25 mouse cellular contexts compared by ENCODE assay signal in genomic region chr10:99178118-99178517, GRCm38 (mm10). TPM values are rescaled to one million over a fixed set of nuclear protein-coding genes. Genes with fewer than 3 reads are reported as not detected.
DNase-seq lines count a peak whose midpoint lies in the region; ATAC-seq and TF ChIP-seq lines count a peak whose summit lies in the region.
"Had no signal": no experiment of that assay in that cellular context is flagged by ENCODE, and none has a peak within 500 bp of the region (broad histone marks: within the 10 kb centered on the region; RNA-seq: fewer than 3 reads in every experiment).

No protein-coding gene starts in this region.

- ATAC-seq in CD4-positive, CD25-positive, alpha-beta regulatory T cell, adult 4 months, result no peak

- no peak overlapping the region for H3K4me3 ChIP-seq in left cerebral cortex, adult 2 months
- H3K4me3 ChIP-seq in CH12.LX (replicated peaks in 1 of 3; ENCODE audit: low read depth in 2 of 3, low read length in 2 of 3, poor library complexity in 1 of 3), result no peak overlapping the region
- H3K4me3 ChIP-seq in cerebellum, adult 2 months (replicated peaks; ENCODE audit: insufficient read depth, low read depth, low read length), result no peak overlapping the region
- H3K4me3 ChIP-seq: embryonic facial prominence, embryonic 15.5 days; heart, embryonic 13.5 days; limb, embryonic 12.5 days; lung, embryonic 15.5 days; megakaryocyte, embryonic 14.5 days; neural tube, embryonic 13.5 days had no signal

- peak; percentile 44 for DNase-seq in CD4-positive, CD25-positive, alpha-beta regulatory T cell, adult 2 months (ENCODE audit: low read depth, low spot score)
- DNase-seq in left cerebral cortex, adult 2 months (ENCODE audit: extremely low spot score in 1 of 2, low spot score in 2 of 2), result no peak
- DNase-seq in left cerebral cortex, postnatal 36 days (ENCODE audit: low spot score in 2 of 2), result no peak
- DNase-seq in CH12.LX (ENCODE audit: extremely low read depth) (no peak), ZHBTc4 (ENCODE audit: low read depth, low spot score) (peak; percentile 37)
- DNase-seq in cerebellum, adult 2 months, result no peak
- DNase-seq in c-Kit-positive CD71-positive TER-119-positive erythroid progenitor cells, embryonic 14.5 days (ENCODE audit: low spot score), result no peak
- DNase-seq: cerebellum, adult 8-10 months; gastrocnemius, postnatal 36 days; kidney, postnatal 4 days; layer of hippocampus, postnatal 36 days; right cerebral cortex, postnatal 25 days; thymus, adult 2 months had no signal

- TF ChIP-seq POLR2A in CH12.LX (IDR thresholded peaks at IDR 0.05; ENCODE audit: low read depth, low read length), result no peak
- TF ChIP-seq POLR2A in cerebellum, adult 2 months (IDR thresholded peaks at IDR 0.05; ENCODE audit: borderline replicate concordance, insufficient read depth, low read length), result no peak

- H3K4me2 ChIP-seq in CH12.LX (ENCODE audit: insufficient read depth, low read depth, poor library complexity, severe bottlenecking), result no peak overlapping the region
- H3K4me2 ChIP-seq: embryonic facial prominence, embryonic 15.5 days; heart, embryonic 13.5 days; limb, embryonic 12.5 days; lung, embryonic 15.5 days; neural tube, embryonic 13.5 days had no signal

- H3K4me1 ChIP-seq in CH12.LX (ENCODE audit: control insufficient read depth in 1 of 2, insufficient read depth in 2 of 2), result peaks cover 6 to 13% of the 10 kb centered on the region in 2 experiments; a peak in 3 of 4 replicates
- no peaks in the 10 kb centered on the region for H3K4me1 ChIP-seq in cerebellum, adult 2 months (ENCODE audit: control insufficient read depth, insufficient read depth, low read length)
- H3K4me1 ChIP-seq: embryonic facial prominence, embryonic 15.5 days; neural tube, embryonic 13.5 days had no signal

- dilution Hi-C loops in CH12.LX (cut with MboI; ENCODE audit: extremely low pct_ligation_motif_present, extremely low pct_unique_long_range_greater_than_20kb, low sequenced_read_pairs), result no loop called here

- peak; percentile 18 for TF ChIP-seq RAD21 in CH12.LX (IDR thresholded peaks at IDR 0.05; ENCODE audit: low read depth, low read length)

- H3K9me3 ChIP-seq in CH12.LX (replicated peaks; ENCODE audit: low read length), result no peaks in the 10 kb centered on the region
- H3K9me3 ChIP-seq: embryonic facial prominence, embryonic 15.5 days; heart, embryonic 13.5 days; lung, embryonic 15.5 days; megakaryocyte, embryonic 14.5 days; neural tube, embryonic 13.5 days had no signal

- no peak overlapping the region for H3K9ac ChIP-seq in CH12.LX (ENCODE audit: insufficient read depth, low read depth)
- H3K9ac ChIP-seq: embryonic facial prominence, embryonic 15.5 days; heart, embryonic 13.5 days; limb, embryonic 12.5 days; lung, embryonic 15.5 days; neural tube, embryonic 13.5 days had no signal

- intact Hi-C loops in left cerebral cortex, adult 2 months (cut with DNase I), result no loop called here
- intact Hi-C loops in left cerebral cortex, postnatal 36 days (cut with DNase I), result no loop called here

- TF ChIP-seq CTCF in left cerebral cortex, adult 2 months (IDR thresholded peaks at IDR 0.05), result peak; percentile 35
- peak in 1 of 2 experiments; percentile 43; a peak in 2 of 4 replicates for TF ChIP-seq CTCF in CH12.LX (conservative IDR thresholded peaks at IDR 0.05 in 1 of 2, IDR thresholded peaks at IDR 0.05 in 1 of 2; ENCODE audit: low read depth in 2 of 2, low read length in 2 of 2)
- TF ChIP-seq CTCF in cerebellum, adult 2 months (IDR thresholded peaks at IDR 0.05; ENCODE audit: borderline replicate concordance, insufficient read depth, low read depth, low read length), result no peak

- TF ChIP-seq EP300 in CH12.LX (IDR thresholded peaks at IDR 0.05; ENCODE audit: low read length), result no peak

- no peaks in the 10 kb centered on the region for H3K79me2 ChIP-seq in CH12.LX (replicated peaks; ENCODE audit: control insufficient read depth, extremely low read depth, insufficient read depth, poor library complexity, severe bottlenecking)

- H3K36me3 ChIP-seq in CH12.LX (replicated peaks in 1 of 2; ENCODE audit: control insufficient read depth in 1 of 2, insufficient read depth in 1 of 2, low read length in 1 of 2), result peaks cover 0 to 19% of the 10 kb centered on the region in 2 experiments
- H3K36me3 ChIP-seq: embryonic facial prominence, embryonic 15.5 days; heart, embryonic 13.5 days; lung, embryonic 15.5 days had no signal

- H3K27me3 ChIP-seq in CH12.LX (replicated peaks), result no peaks in the 10 kb centered on the region
- no peaks in the 10 kb centered on the region for H3K27me3 ChIP-seq in cerebellum, adult 2 months (ENCODE audit: control insufficient read depth, insufficient read depth, low read length)
- H3K27me3 ChIP-seq: embryonic facial prominence, embryonic 15.5 days; heart, embryonic 13.5 days; limb, embryonic 12.5 days; lung, embryonic 15.5 days; megakaryocyte, embryonic 14.5 days; neural tube, embryonic 13.5 days had no signal

- 100% methylated on average over 2 of the region's 2 CpGs for WGBS in cerebellum, adult 2 months

- in situ Hi-C loops in CH12.LX (cut with MboI; ENCODE audit: low pct_ligation_motif_present, low pct_unique_long_range_greater_than_20kb, low sequenced_read_pairs), result loop anchor here (25.0 kb wide), 1 partner anchor 284 kb away; no protein-coding TSS in a partner anchor

- no peak overlapping the region for H3K27ac ChIP-seq in left cerebral cortex, adult 2 months
- H3K27ac ChIP-seq in CH12.LX (ENCODE audit: insufficient read depth, low read depth), result no peak overlapping the region
- H3K27ac ChIP-seq in cerebellum, adult 2 months (ENCODE audit: insufficient read depth, low read length), result no peak overlapping the region
- H3K27ac ChIP-seq: embryonic facial prominence, embryonic 15.5 days; heart, embryonic 13.5 days; limb, embryonic 12.5 days; lung, embryonic 15.5 days; neural tube, embryonic 13.5 days had no signal

TF ChIP-seq in CH12.LX, 34 proteins besides CTCF, POLR2A, EP300 and RAD21:
- TF ChIP-seq RCOR1 (conservative IDR thresholded peaks at IDR 0.05; ENCODE audit: low read depth, low read length) (no peak), SMC3 (IDR thresholded peaks at IDR 0.05; ENCODE audit: low read depth, low read length) (peak; percentile 38; the same call in 1 of the 2 replicates)
TF ChIP-seq in CH12.LX: peak in this region for 1.

RNA-seq across cellular contexts. Expression of gene Phxr2, which starts 52.0 kb away (rescaled TPM):
- under 1 TPM in 1 of 2 experiments, not detected in 1; 0.47 TPM for polyA plus RNA-seq in CD4-positive, CD25-positive, alpha-beta regulatory T cell, adult 4 months (2017; shearing (Covaris generic))
- not detected for total RNA-seq in left cerebral cortex, adult 2 months (2021)
- total RNA-seq in left cerebral cortex, postnatal 36 days (2021), result not detected
- total RNA-seq in CH12.LX (2012; rRNA removed), result not detected in 2 replicates
- not detected in 2 replicates for total RNA-seq in CH12.LX (2014; rRNA removed)
- not detected in 2 replicates for polyA plus RNA-seq in CH12.LX (2012; ENCODE audit: insufficient read length, low read depth)
- polyA plus RNA-seq in cerebellum, adult 2 months (2012; rRNA removed), result not detected in 2 replicates
- total RNA-seq: gastrocnemius, postnatal 36 days; hematopoietic stem cell, adult 5-6 weeks; layer of hippocampus, postnatal 36 days; monocyte, adult 5-6 weeks had no signal
- polyA plus RNA-seq: embryonic facial prominence, embryonic 15.5 days; forebrain, embryonic 11.5 days; frontal cortex, adult 2 months; heart, embryonic 13.5 days; intestine, embryonic 14.5 days; lung, embryonic 15.5 days; neural tube, embryonic 13.5 days had no signal

Comparison
In these comparisons a context has a peak if more than half of its experiments do, and no peak if none do; other contexts are left out.
1. DNase-seq: peak in CD4-positive, CD25-positive, alpha-beta regulatory T cell, adult 2 months (single experiment) and ZHBTc4 (single experiment); none in left cerebral cortex, adult 2 months (0 of 2), left cerebral cortex, postnatal 36 days (0 of 2), CH12.LX (single experiment), cerebellum, adult 2 months (0 of 2) and c-Kit-positive CD71-positive TER-119-positive erythroid progenitor cells, embryonic 14.5 days (single experiment).